Mouse (Mus musculus) CH12.LX (cell line): ENCODE measurements around the gene Gramd1b.

ENCODE experiments used
- CTCF ChIP-seq, 2 experiments: IDR thresholded peaks in 1 of 2; conservative IDR thresholded peaks in 1 of 2; 2 replicates each; pipeline ENCODE4 v1.5.1; 2011 to 2012; ENCODE audit warnings: low read depth in 2 of 2, low read length in 2 of 2, improper control_type of control experiment in 1 of 2, inconsistent platforms in 1 of 2, mild to moderate bottlenecking in 1 of 2, moderate library complexity in 1 of 2
- EP300 ChIP-seq: IDR thresholded peaks from 2 replicates; pipeline ENCODE4 v1.6.1; 2011; ENCODE audit warnings: low read length, improper control_type of control experiment
- ETS1 ChIP-seq: conservative IDR thresholded peaks from 2 replicates; pipeline ENCODE4 v1.6.1; 2012; ENCODE audit warnings: low read depth, mild to moderate bottlenecking, inconsistent platforms, low read length, improper control_type of control experiment, moderate library complexity
- GABPA ChIP-seq: IDR thresholded peaks from 2 replicates; pipeline ENCODE4 v1.6.1; 2012; ENCODE audit warnings: low read depth, low read length, improper control_type of control experiment, inconsistent platforms; ENCODE audit not compliant: insufficient replicate concordance
- IRF4 ChIP-seq: IDR thresholded peaks from 2 replicates; pipeline ENCODE4 v1.6.1; 2014; ENCODE audit warnings: low read depth, mild to moderate bottlenecking, inconsistent platforms, low read length, improper control_type of control experiment
- MAZ ChIP-seq: IDR thresholded peaks from 2 replicates; pipeline ENCODE4 v1.6.1; 2012; ENCODE audit warnings: low read depth, mild to moderate bottlenecking, inconsistent platforms, low read length, improper control_type of control experiment, moderate library complexity
- NELFE ChIP-seq: IDR thresholded peaks from 2 replicates; pipeline ENCODE4 v1.6.1; 2011; ENCODE audit warnings: low read depth, low read length, improper control_type of control experiment
- RCOR1 ChIP-seq: conservative IDR thresholded peaks from 2 replicates; pipeline ENCODE4 v1.6.1; 2012; ENCODE audit warnings: low read depth, mild to moderate bottlenecking, inconsistent platforms, low read length, improper control_type of control experiment
- SIN3A ChIP-seq: IDR thresholded peaks from 2 replicates; pipeline ENCODE4 v1.6.1; 2012; ENCODE audit warnings: low read length, improper control_type of control experiment, inconsistent platforms
- SMC3 ChIP-seq: IDR thresholded peaks from 2 replicates; pipeline ENCODE4 v1.6.1; 2011; ENCODE audit warnings: low read depth, low read length, improper control_type of control experiment
- USF1 ChIP-seq: IDR thresholded peaks from 2 replicates; pipeline ENCODE4 v1.6.1; 2014; ENCODE audit warnings: low read depth, mild to moderate bottlenecking, inconsistent platforms, low read length, improper control_type of control experiment

DNA sequence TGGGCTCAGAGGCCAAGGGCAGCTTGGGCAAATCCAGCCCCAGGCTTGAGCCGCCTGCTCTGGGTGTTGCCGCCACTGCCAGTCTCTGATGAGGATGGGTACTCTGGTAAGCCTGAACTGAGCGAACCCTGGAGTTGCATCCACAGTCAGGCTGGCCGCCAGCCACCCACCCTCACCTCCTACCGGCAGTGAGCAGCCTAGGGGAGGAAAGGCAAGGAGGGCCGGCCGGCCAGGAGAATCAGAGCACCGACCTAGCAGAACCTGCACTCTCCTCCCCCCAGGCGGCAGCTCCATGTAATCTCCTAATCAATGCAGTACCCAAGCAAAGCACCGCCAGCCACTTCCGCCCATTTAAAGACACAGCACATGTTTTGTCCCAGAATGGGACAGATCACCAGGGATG lies 155.0 kb downstream of the Gramd1b start:
- no peak for TF ChIP-seq CTCF (conservative IDR thresholded peaks at IDR 0.05 in 1 of 2, IDR thresholded peaks at IDR 0.05 in 1 of 2; ENCODE audit: low read depth in 2 of 2, low read length in 2 of 2)
- TF ChIP-seq SIN3A, result no peak
- no peak for TF ChIP-seq RCOR1
- TF ChIP-seq IRF4, result no peak
- TF ChIP-seq USF1, result no peak
- no peak for TF ChIP-seq GABPA
- no peak for TF ChIP-seq ETS1
- TF ChIP-seq NELFE, result no peak
- no peak for TF ChIP-seq SMC3
- TF ChIP-seq MAZ, result no peak
- no peak for TF ChIP-seq EP300
